Mouse (Mus musculus) kidney, embryonic 15.5 days (tissue): Measurements from ENCODE around the gene E130308A19Rik. TPM values are rescaled to one million over a fixed set of nuclear protein-coding genes. Genes with fewer than 3 reads are reported as not detected.

Source experiments
- ATAC-seq: fragments of 200-750 bp; cut with Nextera tagmentation; replicated peaks from 2 replicates; pipeline ENCODE4 v1.8.0; 2017; ENCODE audit warnings: moderate TSS enrichment; ENCODE audit not compliant: low FRiP score
- H3K27ac ChIP-seq: fragments of 300-500 bp; sonication (generic); 2 replicates; pipeline ENCODE4 v1.5.1; 2015; ENCODE audit warnings: mild to moderate bottlenecking, inconsistent platforms
- H3K27me3 ChIP-seq: fragments of 300-500 bp; sonication (generic); 2 replicates; pipeline ENCODE4 v1.6.1; 2015; ENCODE audit warnings: inconsistent platforms
- H3K36me3 ChIP-seq: fragments of 300-500 bp; sonication (generic); 2 replicates; pipeline ENCODE4 v1.6.1; 2015; ENCODE audit warnings: inconsistent platforms
- H3K4me1 ChIP-seq: fragments of 300-500 bp; sonication (generic); 2 replicates; pipeline ENCODE4 v1.6.1; 2015; ENCODE audit warnings: inconsistent platforms
- H3K4me2 ChIP-seq: fragments of 300-500 bp; sonication (generic); 2 replicates; pipeline ENCODE4 v1.6.1; 2015; ENCODE audit warnings: moderate library complexity, mild to moderate bottlenecking, inconsistent platforms
- H3K4me3 ChIP-seq: fragments of 300-500 bp; sonication (generic); replicated peaks from 2 replicates; pipeline ENCODE4 v1.5.1; 2015; ENCODE audit warnings: mild to moderate bottlenecking, inconsistent platforms
- H3K9ac ChIP-seq: fragments of 300-500 bp; sonication (generic); 2 replicates; pipeline ENCODE4 v1.6.1; 2015; ENCODE audit warnings: mild to moderate bottlenecking, inconsistent platforms
- H3K9me3 ChIP-seq: fragments of 300-500 bp; sonication (generic); replicated peaks from 2 replicates; pipeline ENCODE4 v1.6.1; 2016; ENCODE audit warnings: inconsistent platforms
- WGBS: fragments of 180-500 bp; shearing (Covaris S2); methylation state at CpG from one replicate; pipeline ENCODE4 v1.1.7; 2015; ENCODE audit warnings: mixed read lengths; 5-methylcytosine and 5-hydroxymethylcytosine counted together
- polyA plus RNA-seq: library from polyadenylated mRNA; unstranded; fragments of >200 nt; fragmentation: Nextera tagmentation; extraction: Ambion mirVana; gene quantifications from 2 replicates; pipeline ENCODE4 v1.2.1, GENCODE M21; 2015

Gene E130308A19Rik
- polyA plus RNA-seq, 1 experiment from 2014 or later: 35.6 TPM

- no peak for ATAC-seq
- WGBS: 88% methylated on average over 1 of the region's 1 CpGs
- H3K9me3 ChIP-seq: no peaks in the 10 kb centered on the region
- H3K4me1 ChIP-seq: peaks cover 12% of the 10 kb centered on the region; the same call in 1 of the 2 replicates
- no peak overlapping the region for H3K27ac ChIP-seq
- no peak overlapping the region for H3K9ac ChIP-seq
- H3K36me3 ChIP-seq: no peaks in the 10 kb centered on the region
- no peak overlapping the region for H3K4me3 ChIP-seq
- H3K4me2 ChIP-seq: no peak overlapping the region
- no peaks in the 10 kb centered on the region for H3K27me3 ChIP-seq
Observed at GRCm38 (mm10) chr4:59669131-59669530, 43.1 kb downstream of the E130308A19Rik start.

- Histone ChIP-seq H3K36me3 (no peaks in the 10 kb centered on the region), H3K4me2 (no peak overlapping the region), H3K4me1 (peaks cover 15% of the 10 kb centered on the region), H3K9ac (no peak overlapping the region), H3K4me3 (no peak overlapping the region), H3K9me3 (no peaks in the 10 kb centered on the region), H3K27ac (no peak overlapping the region), H3K27me3 (no peaks in the 10 kb centered on the region)
- ATAC-seq: no peak
- WGBS: 84% methylated on average over 2 of the region's 2 CpGs
Observed at GRCm38 (mm10) chr4:59670015-59670414, 44.0 kb downstream of the E130308A19Rik start.

- 70% methylated on average over 2 of the region's 2 CpGs for WGBS
Observed at GRCm38 (mm10) chr4:59673423-59674117, 47.6 kb downstream of the E130308A19Rik start.

GRCm38 (mm10) chr4:59674929-59675679 is 49.1 kb downstream of the E130308A19Rik start:
- Histone ChIP-seq H3K4me3 (no peak overlapping the region), H3K9me3 (no peaks in the 10 kb centered on the region), H3K27me3 (no peaks in the 10 kb centered on the region), H3K27ac (no peak overlapping the region), H3K4me1 (peaks cover 6% of the 10 kb centered on the region), H3K36me3 (no peaks in the 10 kb centered on the region), H3K4me2 (no peak overlapping the region), H3K9ac (no peak overlapping the region)
- WGBS: 54% methylated on average over 8 of the region's 8 CpGs
- ATAC-seq: no peak

More at GRCm38 (mm10) chr4:59673423-59674117, 47.6 kb downstream of the E130308A19Rik start:
- Histone ChIP-seq H3K9ac (no peak overlapping the region), H3K36me3 (no peaks in the 10 kb centered on the region), H3K4me3 (no peak overlapping the region), H3K4me2 (no peak overlapping the region), H3K27ac (no peak overlapping the region), H3K4me1 (peaks cover 6% of the 10 kb centered on the region), H3K27me3 (no peaks in the 10 kb centered on the region), H3K9me3 (no peaks in the 10 kb centered on the region)
- no peak for ATAC-seq

- Histone ChIP-seq H3K27ac (no peak overlapping the region), H3K9ac (no peak overlapping the region)
- no peak for ATAC-seq
Observed at GRCm38 (mm10) chr4:59675699-59676098, 49.7 kb downstream of the E130308A19Rik start.

GRCm38 (mm10) chr4:59681383-59681782 is 55.4 kb downstream of the E130308A19Rik start:
- H3K36me3 ChIP-seq: no peaks in the 10 kb centered on the region
- H3K9ac ChIP-seq: no peak overlapping the region
- H3K4me1 ChIP-seq: peaks cover 33% of the 10 kb centered on the region
- H3K9me3 ChIP-seq: no peaks in the 10 kb centered on the region
- no peak overlapping the region for H3K4me3 ChIP-seq
- no peaks in the 10 kb centered on the region for H3K27me3 ChIP-seq
- no peak overlapping the region for H3K4me2 ChIP-seq
- 79% methylated on average over 1 of the region's 1 CpGs for WGBS
- no peak overlapping the region for H3K27ac ChIP-seq
- ATAC-seq: no peak

More at GRCm38 (mm10) chr4:59675699-59676098, 49.7 kb downstream of the E130308A19Rik start:
- H3K9me3 ChIP-seq: no peaks in the 10 kb centered on the region
- H3K27me3 ChIP-seq: no peaks in the 10 kb centered on the region
- 77% methylated on average over 3 of the region's 3 CpGs for WGBS
- no peak overlapping the region for H3K4me2 ChIP-seq
- H3K4me1 ChIP-seq: peaks cover 11% of the 10 kb centered on the region
- H3K36me3 ChIP-seq: no peaks in the 10 kb centered on the region
- no peak overlapping the region for H3K4me3 ChIP-seq

GRCm38 (mm10) chr4:59682491-59682890 is 56.5 kb downstream of the E130308A19Rik start:
- H3K27me3 ChIP-seq: no peaks in the 10 kb centered on the region
- no peak for ATAC-seq
- H3K4me3 ChIP-seq: no peak overlapping the region
- H3K4me2 ChIP-seq: no peak overlapping the region
- 43% methylated on average over 3 of the region's 3 CpGs for WGBS
- H3K9me3 ChIP-seq: no peaks in the 10 kb centered on the region
- no peaks in the 10 kb centered on the region for H3K36me3 ChIP-seq
- no peak overlapping the region for H3K9ac ChIP-seq
- H3K27ac ChIP-seq: peak overlapping the region; percentile 24; the same call in 1 of the 2 replicates
- peaks cover 31% of the 10 kb centered on the region for H3K4me1 ChIP-seq

- H3K4me1 ChIP-seq: peaks cover 31% of the 10 kb centered on the region
- no peaks in the 10 kb centered on the region for H3K27me3 ChIP-seq
- H3K4me3 ChIP-seq: no peak overlapping the region
- WGBS: 58% methylated on average over 10 of the region's 10 CpGs
- H3K36me3 ChIP-seq: no peaks in the 10 kb centered on the region
- no peak for ATAC-seq
- no peak overlapping the region for H3K4me2 ChIP-seq
- peak overlapping the region; percentile 11; the same call in 1 of the 2 replicates for H3K27ac ChIP-seq
- H3K9ac ChIP-seq: no peak overlapping the region
- no peaks in the 10 kb centered on the region for H3K9me3 ChIP-seq
Observed at GRCm38 (mm10) chr4:59682950-59683349, 56.9 kb downstream of the E130308A19Rik start.

- no peaks in the 10 kb centered on the region for H3K27me3 ChIP-seq
- no peak overlapping the region for H3K27ac ChIP-seq
- WGBS: 58% methylated on average over 4 of the region's 4 CpGs
- H3K4me1 ChIP-seq: peaks cover 31% of the 10 kb centered on the region
- H3K4me3 ChIP-seq: no peak overlapping the region
- H3K9ac ChIP-seq: no peak overlapping the region
- no peak overlapping the region for H3K4me2 ChIP-seq
- ATAC-seq: no peak
- no peaks in the 10 kb centered on the region for H3K36me3 ChIP-seq
- no peaks in the 10 kb centered on the region for H3K9me3 ChIP-seq
Observed at GRCm38 (mm10) chr4:59684306-59684705, 58.3 kb downstream of the E130308A19Rik start.

- H3K4me2 ChIP-seq: no peak overlapping the region
- WGBS: 86% methylated on average over 4 of the region's 4 CpGs
- no peaks in the 10 kb centered on the region for H3K9me3 ChIP-seq
- H3K27ac ChIP-seq: no peak overlapping the region
- H3K4me1 ChIP-seq: peaks cover 18% of the 10 kb centered on the region
- no peak for ATAC-seq
- peaks cover 9% of the 10 kb centered on the region for H3K36me3 ChIP-seq
- no peak overlapping the region for H3K9ac ChIP-seq
- no peak overlapping the region for H3K4me3 ChIP-seq
- H3K27me3 ChIP-seq: no peaks in the 10 kb centered on the region
Observed at GRCm38 (mm10) chr4:59686716-59687115, 60.7 kb downstream of the E130308A19Rik start.

GRCm38 (mm10) chr4:59689055-59689454 is 63.0 kb downstream of the E130308A19Rik start:
- no peak for ATAC-seq
- Histone ChIP-seq H3K27ac (no peak overlapping the region), H3K36me3 (peaks cover 9% of the 10 kb centered on the region), H3K4me1 (peaks cover 4% of the 10 kb centered on the region; the same call in 1 of the 2 replicates), H3K9ac (no peak overlapping the region), H3K4me2 (no peak overlapping the region), H3K27me3 (no peaks in the 10 kb centered on the region), H3K4me3 (no peak overlapping the region), H3K9me3 (no peaks in the 10 kb centered on the region)
- 89% methylated on average over 4 of the region's 4 CpGs for WGBS

- no peak overlapping the region for H3K4me2 ChIP-seq
- no peaks in the 10 kb centered on the region for H3K4me1 ChIP-seq
- no peak overlapping the region for H3K4me3 ChIP-seq
- no peaks in the 10 kb centered on the region for H3K9me3 ChIP-seq
- no peak overlapping the region for H3K9ac ChIP-seq
- ATAC-seq: no peak
- peaks cover 9% of the 10 kb centered on the region for H3K36me3 ChIP-seq
- no peak overlapping the region for H3K27ac ChIP-seq
- H3K27me3 ChIP-seq: no peaks in the 10 kb centered on the region
- 79% methylated on average over 4 of the region's 4 CpGs for WGBS
Observed at GRCm38 (mm10) chr4:59690145-59690544, 64.1 kb downstream of the E130308A19Rik start.
